Mouse (Mus musculus) ES-Bruce4 (cell line): ENCODE data around the gene Hoxd4.

Experiments used
- CTCF ChIP-seq: IDR thresholded peaks from one replicate; pipeline ENCODE4 v1.8.1; 2011; ENCODE audit warnings: low read depth, low read length
- EP300 ChIP-seq: IDR thresholded peaks from 2 replicates; pipeline ENCODE4 v1.6.1; 2011; ENCODE audit warnings: low read depth, low read length; ENCODE audit not compliant: insufficient read depth
- POLR2A ChIP-seq: IDR thresholded peaks from one replicate; pipeline ENCODE4 v1.8.1; 2011; ENCODE audit warnings: low read length; ENCODE audit not compliant: insufficient read depth

GRCm38 (mm10) chr2:74741979-74742277, 30.2 kb downstream of the Hoxd4 start:
- TF ChIP-seq CTCF = no peak
- TF ChIP-seq POLR2A = no peak
- TF ChIP-seq EP300 = no peak
